Mouse (Mus musculus) midbrain, embryonic 16.5 days (tissue): ENCODE measurements at regions not wholly inside any gene's neighbourhood (a gene's known extent, or its start where the extent isn't known, plus 50 kb on each side); places are given as distances from the start of the nearest gene placed in this dataset.
A peak's percentile ranks its signal among the peaks of the same experiment; 100 is the strongest.

Source experiments
- ATAC-seq: fragments of 200-750 bp; cut with Nextera tagmentation; 2 replicates; pipeline ENCODE4 v1.8.0; 2017; ENCODE audit warnings: moderate TSS enrichment
- H3K27ac ChIP-seq: fragments of 300-500 bp; sonication (generic); 2 replicates; pipeline ENCODE4 v1.5.1; 2014; ENCODE audit warnings: mild to moderate bottlenecking, low read length, mixed read lengths
- H3K27me3 ChIP-seq: fragments of 300-500 bp; sonication (generic); 2 replicates; pipeline ENCODE4 v1.6.1; 2014; ENCODE audit warnings: low read depth, low read length, mixed read lengths; ENCODE audit not compliant: control insufficient read depth, insufficient read depth
- H3K36me3 ChIP-seq: fragments of 300-500 bp; sonication (generic); 2 replicates; pipeline ENCODE4 v1.6.1; 2014; ENCODE audit warnings: mild to moderate bottlenecking, low read length, moderate library complexity, mixed read lengths; ENCODE audit not compliant: control insufficient read depth, insufficient read depth
- H3K4me1 ChIP-seq: fragments of 300-500 bp; sonication (generic); 2 replicates; pipeline ENCODE4 v1.6.1; 2014; ENCODE audit warnings: mild to moderate bottlenecking, low read length, mixed read lengths; ENCODE audit not compliant: control insufficient read depth, insufficient read depth
- H3K4me2 ChIP-seq: fragments of 300-500 bp; sonication (generic); 2 replicates; pipeline ENCODE4 v1.6.1; 2014; ENCODE audit warnings: mild to moderate bottlenecking, low read length, mixed read lengths
- H3K4me3 ChIP-seq: fragments of 300-500 bp; sonication (generic); 2 replicates; pipeline ENCODE4 v1.5.1; 2014; ENCODE audit warnings: low read depth, mild to moderate bottlenecking, low read length, moderate library complexity, mixed read lengths
- H3K9ac ChIP-seq: fragments of 300-500 bp; sonication (generic); 2 replicates; pipeline ENCODE4 v1.6.1; 2014; ENCODE audit warnings: low read depth, low read length, mixed read lengths
- H3K9me3 ChIP-seq: fragments of 300-500 bp; sonication (generic); replicated peaks from 2 replicates; pipeline ENCODE4 v1.6.1; 2014; ENCODE audit warnings: mild to moderate bottlenecking, low read length, mixed read lengths; ENCODE audit not compliant: control insufficient read depth, poor library complexity, severe bottlenecking
- WGBS: fragments of 180-500 bp; shearing (Covaris S2); extraction: QIAGEN DNeasy Blood & Tissue Kit; methylation state at CpG from one replicate; pipeline ENCODE4 v1.1.7; 2014; 5-methylcytosine and 5-hydroxymethylcytosine counted together

DNA sequence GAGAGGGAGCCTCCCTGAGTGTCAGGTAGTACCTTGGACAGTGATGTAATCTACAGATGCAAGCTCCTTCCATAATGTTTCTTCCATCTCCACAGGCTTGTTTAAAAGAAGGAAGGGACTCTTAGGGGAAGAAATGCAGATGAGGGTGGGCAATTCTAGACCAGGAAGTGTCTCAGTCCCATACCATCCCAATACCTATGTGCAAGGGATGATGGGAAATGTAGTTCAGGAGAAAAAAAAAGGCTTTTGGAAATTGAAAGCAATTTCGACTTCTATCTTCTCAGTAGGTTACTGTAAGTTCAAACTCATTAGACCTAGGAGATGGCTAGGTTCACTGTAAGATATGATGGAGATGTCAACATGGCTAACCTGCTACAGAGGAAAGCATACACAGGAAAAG is 68.3 kb downstream of the Cd83 start:
- no peaks in the 10 kb centered on the region for H3K36me3 ChIP-seq
- H3K4me3 ChIP-seq: no peak overlapping the region
- H3K9ac ChIP-seq: no peak overlapping the region
- no peak overlapping the region for H3K27ac ChIP-seq
- H3K4me2 ChIP-seq: no peak overlapping the region
- ATAC-seq: no peak
- H3K27me3 ChIP-seq: peaks cover 4% of the 10 kb centered on the region; the same call in 1 of the 2 replicates
- WGBS: 85% methylated on average over 1 of the region's 1 CpGs
- no peaks in the 10 kb centered on the region for H3K9me3 ChIP-seq
- peaks cover 7% of the 10 kb centered on the region; the same call in 1 of the 2 replicates for H3K4me1 ChIP-seq

GRCm38 (mm10) chr13:43854973-43855372 is 70.4 kb downstream of the Cd83 start:
- Histone ChIP-seq H3K27ac (no peak overlapping the region), H3K9ac (no peak overlapping the region), H3K4me1 (peaks cover 7% of the 10 kb centered on the region; the same call in 1 of the 2 replicates), H3K36me3 (no peaks in the 10 kb centered on the region), H3K4me3 (no peak overlapping the region), H3K4me2 (no peak overlapping the region), H3K27me3 (peaks cover 4% of the 10 kb centered on the region; the same call in 1 of the 2 replicates), H3K9me3 (no peaks in the 10 kb centered on the region)
- no peak for ATAC-seq
- WGBS: 89% methylated on average over 2 of the region's 2 CpGs

DNA sequence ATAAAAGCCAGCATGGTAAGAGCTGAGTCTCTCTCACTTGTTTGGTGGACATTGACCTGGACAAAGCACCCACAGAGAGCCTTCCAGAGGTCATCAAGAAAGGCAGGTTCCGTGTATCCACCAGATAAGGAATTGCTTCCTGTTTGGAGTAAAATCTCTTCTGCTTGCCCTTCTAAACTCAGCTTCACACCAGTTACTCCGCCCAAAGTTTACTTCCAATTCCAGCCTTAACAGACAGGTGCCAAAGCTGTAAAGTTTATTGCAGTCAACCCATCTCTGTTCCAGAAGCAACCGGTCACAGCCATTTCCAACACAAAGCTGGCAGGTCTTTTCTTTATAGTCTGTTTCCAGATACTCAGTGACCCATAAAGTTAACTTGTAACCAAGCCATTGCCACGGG is 76.4 kb downstream of the Cd83 start:
- no peak overlapping the region for H3K27ac ChIP-seq
- H3K9ac ChIP-seq: no peak overlapping the region
- peaks cover 8% of the 10 kb centered on the region for H3K4me1 ChIP-seq
- no peak for ATAC-seq
- peaks cover 4% of the 10 kb centered on the region for H3K27me3 ChIP-seq
- H3K9me3 ChIP-seq: no peaks in the 10 kb centered on the region
- H3K4me2 ChIP-seq: no peak overlapping the region
- WGBS: 65% methylated on average over 4 of the region's 4 CpGs
- no peaks in the 10 kb centered on the region for H3K36me3 ChIP-seq
- no peak overlapping the region for H3K4me3 ChIP-seq

DNA sequence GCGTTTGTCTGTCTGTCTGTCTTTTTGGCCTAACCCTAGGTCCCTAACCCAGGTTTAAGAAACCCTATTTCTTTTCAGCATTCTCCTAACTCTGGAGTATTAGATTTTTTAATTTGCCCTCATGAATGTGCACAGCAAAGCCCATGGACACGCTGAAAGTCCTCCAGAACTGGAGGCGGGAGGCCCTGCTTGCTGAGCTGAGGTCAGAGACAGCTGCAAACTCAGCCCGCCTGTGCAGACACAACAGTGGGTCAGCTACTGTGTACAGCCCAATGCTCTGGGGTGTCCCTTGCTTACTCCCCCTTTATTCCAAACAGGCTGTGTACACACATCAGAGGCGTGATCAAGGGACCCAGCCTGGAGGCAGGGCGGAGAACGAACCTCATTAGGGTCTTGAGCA is 76.8 kb downstream of the Cd83 start:
- H3K27me3 ChIP-seq: peaks cover 4% of the 10 kb centered on the region
- peaks cover 8% of the 10 kb centered on the region for H3K4me1 ChIP-seq
- ATAC-seq: no peak
- 80% methylated on average over 7 of the region's 7 CpGs for WGBS
- no peak overlapping the region for H3K9ac ChIP-seq
- H3K36me3 ChIP-seq: no peaks in the 10 kb centered on the region
- H3K27ac ChIP-seq: no peak overlapping the region
- no peaks in the 10 kb centered on the region for H3K9me3 ChIP-seq
- H3K4me3 ChIP-seq: no peak overlapping the region
- no peak overlapping the region for H3K4me2 ChIP-seq

DNA sequence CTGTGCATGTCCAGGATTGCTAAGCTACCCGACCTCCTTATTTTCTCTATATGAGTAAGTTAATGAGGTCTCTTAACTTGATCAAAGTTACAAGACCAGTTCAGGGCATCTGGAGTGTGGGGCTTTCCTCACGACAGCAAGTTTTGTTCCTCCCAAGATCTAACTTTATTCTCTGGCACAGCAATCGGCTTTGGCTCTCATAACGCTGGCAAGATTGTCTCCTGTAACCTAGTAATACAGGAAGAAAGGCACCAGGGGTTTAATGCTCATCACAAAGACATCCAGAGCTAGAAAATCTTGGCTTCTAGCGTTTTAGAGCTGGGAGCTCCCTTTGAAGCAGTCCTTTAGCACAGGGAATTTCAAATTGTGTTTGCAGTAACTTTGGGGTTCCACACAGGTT is 77.5 kb downstream of the Cd83 start:
- Histone ChIP-seq H3K27ac (no peak overlapping the region), H3K4me3 (no peak overlapping the region), H3K9me3 (no peaks in the 10 kb centered on the region), H3K9ac (no peak overlapping the region), H3K36me3 (no peaks in the 10 kb centered on the region), H3K27me3 (peaks cover 4% of the 10 kb centered on the region), H3K4me2 (no peak overlapping the region), H3K4me1 (peaks cover 8% of the 10 kb centered on the region)
- 76% methylated on average over 5 of the region's 5 CpGs for WGBS
- no peak for ATAC-seq

DNA sequence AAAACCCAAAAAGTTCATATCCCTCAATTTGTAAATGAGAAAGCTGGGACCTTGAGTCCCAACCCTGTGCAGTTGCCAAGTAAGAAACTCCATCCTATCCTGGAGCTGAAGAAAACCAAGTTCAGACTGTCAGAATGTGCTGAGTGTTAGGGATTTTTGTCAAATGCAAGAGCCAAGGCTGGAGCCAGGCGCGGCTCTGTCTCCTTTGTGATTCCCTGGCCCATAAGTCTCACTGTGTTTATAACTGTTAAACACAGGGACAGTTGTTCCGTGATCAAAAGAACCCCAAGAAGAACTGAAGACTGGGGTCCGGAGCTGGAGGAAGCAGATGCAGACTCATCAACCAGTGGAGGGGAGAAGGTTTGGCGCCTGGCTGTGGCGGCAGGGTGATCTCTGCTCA is 78.0 kb downstream of the Cd83 start:
- WGBS: 88% methylated on average over 6 of the region's 6 CpGs
- no peak for ATAC-seq
- H3K27me3 ChIP-seq: peaks cover 4% of the 10 kb centered on the region

DNA sequence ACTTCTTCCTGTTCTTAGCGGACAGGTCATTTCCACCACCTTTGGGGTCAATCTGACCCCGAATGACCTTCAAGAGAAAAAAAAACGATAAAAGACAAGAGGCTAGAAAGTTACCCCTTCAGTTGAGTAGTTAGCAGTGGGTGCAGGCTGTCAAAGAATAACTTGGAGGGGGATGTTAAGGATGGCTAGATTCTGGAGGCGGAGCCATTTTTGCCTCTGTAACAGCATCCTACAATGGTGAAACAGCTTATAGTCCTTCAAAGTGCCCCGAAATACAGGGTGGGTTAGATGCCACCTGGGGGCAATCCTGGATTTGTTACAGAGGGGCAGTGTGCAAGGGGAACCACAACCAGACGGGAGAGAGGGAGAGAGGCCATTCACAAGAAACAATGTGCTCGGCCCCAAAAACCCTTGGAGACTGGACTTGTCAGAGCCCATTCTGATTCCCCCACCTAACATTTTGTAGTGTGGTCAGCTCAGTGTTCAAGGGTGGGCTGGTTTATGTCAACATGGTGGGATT is 79.1 kb downstream of the Cd83 start:
- Histone ChIP-seq H3K36me3 (no peaks in the 10 kb centered on the region), H3K27me3 (peaks cover 4% of the 10 kb centered on the region), H3K4me1 (peaks cover 8% of the 10 kb centered on the region), H3K4me3 (peak overlapping the region; percentile 37; the same call in 1 of the 2 replicates), H3K27ac (no peak overlapping the region), H3K9me3 (no peaks in the 10 kb centered on the region), H3K4me2 (no peak overlapping the region; the same call in 1 of the 2 replicates), H3K9ac (no peak overlapping the region; the same call in 1 of the 2 replicates)
- ATAC-seq: no peak
- 73% methylated on average over 7 of the region's 7 CpGs for WGBS

More for the DNA sequence above, 78.0 kb downstream of the Cd83 start:
- Histone ChIP-seq H3K9me3 (no peaks in the 10 kb centered on the region), H3K4me3 (no peak overlapping the region), H3K27ac (no peak overlapping the region), H3K4me2 (no peak overlapping the region), H3K36me3 (no peaks in the 10 kb centered on the region), H3K4me1 (peaks cover 8% of the 10 kb centered on the region), H3K9ac (no peak overlapping the region)

- ATAC-seq: peak; percentile 99
- H3K27ac ChIP-seq: peak overlapping the region; percentile 33; the same call in 1 of the 2 replicates
- peaks cover 4% of the 10 kb centered on the region for H3K27me3 ChIP-seq
- 1% methylated on average over 35 of the region's 35 CpGs for WGBS
- no peaks in the 10 kb centered on the region for H3K36me3 ChIP-seq
- peak overlapping the region; percentile 35 for H3K9ac ChIP-seq
- H3K4me3 ChIP-seq: peak overlapping the region; percentile 37
- H3K9me3 ChIP-seq: no peaks in the 10 kb centered on the region
- peak overlapping the region; percentile 61 for H3K4me2 ChIP-seq
- H3K4me1 ChIP-seq: peaks cover 8% of the 10 kb centered on the region
These were observed 79.7 kb downstream of the Cd83 start for GRCm38 (mm10) chr13:43864153-43864861.

GRCm38 (mm10) chr13:43865036-43865435 is 80.5 kb downstream of the Cd83 start:
- H3K36me3 ChIP-seq: no peaks in the 10 kb centered on the region
- H3K4me3 ChIP-seq: peak overlapping the region; percentile 37
- peak; percentile 47; the same call in 1 of the 2 replicates for ATAC-seq
- H3K27ac ChIP-seq: no peak overlapping the region; the same call in 1 of the 2 replicates
- H3K27me3 ChIP-seq: peaks cover 4% of the 10 kb centered on the region
- no peaks in the 10 kb centered on the region for H3K9me3 ChIP-seq
- 2% methylated on average over 20 of the region's 20 CpGs for WGBS
- H3K4me1 ChIP-seq: peaks cover 8% of the 10 kb centered on the region
- H3K4me2 ChIP-seq: peak overlapping the region; percentile 61
- peak overlapping the region; percentile 21 for H3K9ac ChIP-seq
